Mouse (Mus musculus) kidney, postnatal 0 days (tissue): ENCODE results near the gene Txndc9. TPM values are rescaled to one million over a fixed set of nuclear protein-coding genes. Genes with fewer than 3 reads are reported as not detected.

Experiments used
- ATAC-seq: fragments of 200-750 bp; cut with Nextera tagmentation; replicated peaks from 2 replicates; pipeline ENCODE4 v1.8.0; 2017; ENCODE audit warnings: low read depth, moderate number of reproducible peaks, moderate TSS enrichment, moderate library complexity; ENCODE audit not compliant: low FRiP score
- DNase-seq: peaks from one replicate; pipeline ENCODE4 v3.0.0-alpha.2; 2016; ENCODE audit warnings: low spot score
- H3K27ac ChIP-seq: fragments of 300-500 bp; sonication (generic); 2 replicates; pipeline ENCODE4 v1.5.1; 2014; ENCODE audit warnings: mild to moderate bottlenecking
- H3K27me3 ChIP-seq: fragments of 300-500 bp; sonication (generic); 2 replicates; pipeline ENCODE4 v1.6.1; 2014; ENCODE audit warnings: low read length, mixed read lengths; ENCODE audit not compliant: insufficient read depth
- H3K36me3 ChIP-seq: fragments of 300-500 bp; sonication (generic); 2 replicates; pipeline ENCODE4 v1.6.1; 2014; ENCODE audit warnings: low read length, mixed read lengths; ENCODE audit not compliant: insufficient read depth
- H3K4me1 ChIP-seq: fragments of 300-500 bp; sonication (generic); replicated peaks from 2 replicates; pipeline ENCODE4 v1.6.1; 2014; ENCODE audit warnings: antibody characterized with exemption, low read length, mixed read lengths; ENCODE audit not compliant: insufficient read depth
- H3K4me2 ChIP-seq: fragments of 300-500 bp; sonication (generic); 2 replicates; pipeline ENCODE4 v1.6.1; 2014; ENCODE audit warnings: mild to moderate bottlenecking, low read length, moderate library complexity, mixed read lengths
- H3K4me3 ChIP-seq: fragments of 300-500 bp; sonication (generic); replicated peaks from 2 replicates; pipeline ENCODE4 v1.5.1; 2014; ENCODE audit warnings: low read depth, low read length
- H3K9ac ChIP-seq: fragments of 300-500 bp; sonication (generic); 2 replicates; pipeline ENCODE4 v1.6.1; 2014; ENCODE audit warnings: low read depth, low read length
- H3K9me3 ChIP-seq: fragments of 300-500 bp; sonication (generic); replicated peaks from 2 replicates; pipeline ENCODE4 v1.6.1; 2016; ENCODE audit warnings: low read length, inconsistent platforms, mixed read lengths
- CTCF ChIP-seq: IDR thresholded peaks from 2 replicates; pipeline ENCODE4 v1.5.1; 2016; ENCODE audit warnings: antibody characterized with exemption, low read depth, mild to moderate bottlenecking, moderate library complexity
- WGBS: fragments of 180-500 bp; shearing (Covaris S2); extraction: QIAGEN DNeasy Blood & Tissue Kit; methylation state at CpG from one replicate; pipeline ENCODE4 v1.1.7; 2014; 5-methylcytosine and 5-hydroxymethylcytosine counted together
- polyA plus RNA-seq: library from polyadenylated mRNA; unstranded; fragments of >200 nt; fragmentation: Nextera tagmentation; extraction: Ambion mirVana; gene quantifications from 2 replicates; pipeline ENCODE4 v1.2.1, GENCODE M21; 2015

The Txndc9 gene
- polyA plus RNA-seq = 135 and 140 TPM in 2 replicates

DNA sequence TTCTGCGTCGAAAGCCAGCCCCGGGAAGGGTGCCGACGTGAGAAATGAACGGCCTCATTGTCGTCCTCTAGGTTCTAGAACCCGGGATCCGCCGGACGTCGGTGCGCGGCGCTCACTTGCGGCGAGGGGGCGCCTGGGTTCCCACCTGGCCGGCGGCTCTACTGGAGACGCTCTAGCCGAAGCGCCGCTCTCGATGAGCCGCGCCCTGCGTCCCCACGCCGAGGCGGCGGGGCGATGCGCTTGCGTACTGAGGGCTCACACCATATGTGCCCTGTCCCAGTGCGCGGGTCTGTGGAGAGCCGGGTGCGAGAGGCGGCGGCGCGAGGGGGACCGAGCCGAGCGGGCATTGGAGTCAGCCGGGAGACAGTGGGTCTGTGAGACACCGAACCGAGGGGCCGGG, at the start of gene Txndc9, which contains the start of gene Eif5b:
Txndc9 (minus strand) TSS at position 27 of the 400 bp plus-strand sequence.
Eif5b (plus strand) TSS at position 144 of the 400 bp plus-strand sequence.
- Histone ChIP-seq H3K9ac (peak within 1 kb of the TSS; percentile 96), H3K27ac (peak within 1 kb of the TSS; percentile 97), H3K4me2 (peak within 1 kb of the TSS; percentile 88), H3K9me3 (no peaks in the 10 kb centered on the region), H3K36me3 (peaks cover 25% of the 10 kb centered on the region), H3K27me3 (no peaks in the 10 kb centered on the region), H3K4me1 (0 out of 2 replicates have a peak, but pooled peaks cover 14% of the 10 kb centered on the region), H3K4me3 (peak within 1 kb of the TSS; percentile 95)
- DNase-seq (peak; percentile 95), ATAC-seq (peak; percentile 92)
- TF ChIP-seq CTCF = peak; percentile 64
- WGBS = under 1% methylated on average over 50 of the region's 50 CpGs

DNA sequence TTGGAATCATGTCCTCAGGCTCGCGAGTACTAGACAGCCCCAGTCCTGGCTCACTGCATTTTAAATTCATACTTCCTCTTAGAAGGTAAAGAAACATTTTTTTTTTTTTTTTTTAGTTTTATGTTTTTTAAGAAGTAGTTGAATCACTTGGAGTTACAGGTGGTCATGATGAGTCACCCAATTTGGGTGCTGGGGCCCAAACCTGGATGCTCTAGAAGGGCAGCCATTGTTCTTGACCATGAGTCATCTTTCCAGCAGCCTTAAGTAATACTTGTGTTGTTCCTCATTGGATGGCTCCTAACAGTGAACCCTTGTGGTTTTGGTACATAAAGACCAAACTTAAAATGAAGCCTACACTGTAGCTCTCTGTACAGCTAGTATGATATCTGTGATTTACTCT, 41.2 kb upstream of the Txndc9 start:
- TF ChIP-seq CTCF = no peak
- H3K27me3 ChIP-seq = no peaks in the 10 kb centered on the region
- ATAC-seq = no peak
- DNase-seq = no peak
- no peak overlapping the region for H3K9ac ChIP-seq
- no peak overlapping the region for H3K4me3 ChIP-seq
- WGBS = 95% methylated on average over 2 of the region's 2 CpGs
- no peaks in the 10 kb centered on the region for H3K4me1 ChIP-seq
- H3K9me3 ChIP-seq = no peaks in the 10 kb centered on the region
- H3K27ac ChIP-seq = no peak overlapping the region
- H3K36me3 ChIP-seq = peaks cover 55% of the 10 kb centered on the region
- H3K4me2 ChIP-seq = no peak overlapping the region

DNA sequence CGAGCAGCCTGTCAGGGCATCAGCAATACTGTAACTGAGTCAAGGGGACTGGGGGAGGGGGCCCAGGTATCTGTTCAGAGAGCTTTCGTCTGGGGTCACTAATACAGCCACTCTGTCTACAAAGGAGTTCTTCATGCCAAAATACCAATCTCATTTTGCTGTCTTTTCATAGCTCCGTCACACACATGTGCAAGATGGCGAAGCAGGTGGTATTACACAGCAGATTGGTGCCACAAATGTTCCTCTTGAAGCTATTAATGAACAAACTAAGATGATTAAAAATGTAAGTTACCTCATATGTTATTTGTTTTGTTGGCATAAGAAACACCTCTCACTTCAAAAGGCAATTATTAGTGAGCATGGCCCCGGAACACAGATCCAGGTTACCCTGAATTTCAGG, 39.7 kb upstream of the Txndc9 start:
- Histone ChIP-seq H3K9me3 (no peaks in the 10 kb centered on the region), H3K27me3 (no peaks in the 10 kb centered on the region), H3K36me3 (peaks cover 57% of the 10 kb centered on the region), H3K9ac (no peak overlapping the region), H3K27ac (no peak overlapping the region), H3K4me3 (no peak overlapping the region), H3K4me2 (no peak overlapping the region), H3K4me1 (no peaks in the 10 kb centered on the region)
- TF ChIP-seq CTCF = no peak
- DNase-seq = no peak
- 92% methylated on average over 5 of the region's 5 CpGs for WGBS
- ATAC-seq = no peak

DNA sequence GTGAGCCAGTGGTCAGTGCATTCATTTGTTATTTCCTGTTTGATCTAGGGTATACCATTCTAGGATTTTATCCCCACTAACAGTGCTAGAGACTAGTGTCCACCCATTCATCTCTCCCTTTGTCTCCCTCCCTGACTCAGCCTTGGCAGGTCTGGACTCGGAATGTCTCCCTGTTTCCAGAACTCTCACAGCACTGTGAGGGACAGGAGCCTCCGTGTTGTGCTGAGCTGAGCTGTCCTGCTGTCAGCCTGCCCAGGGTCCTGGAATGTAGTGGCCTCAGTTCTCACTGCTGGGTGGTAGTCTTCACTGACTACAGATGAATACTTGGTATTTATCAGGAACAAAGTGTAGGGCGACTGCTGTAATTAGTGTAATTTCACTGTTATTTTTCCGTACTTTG, 37.8 kb upstream of the Txndc9 start:
- no peak overlapping the region for H3K27ac ChIP-seq
- H3K4me1 ChIP-seq = no peaks in the 10 kb centered on the region
- H3K4me3 ChIP-seq = no peak overlapping the region
- ATAC-seq = no peak
- TF ChIP-seq CTCF = no peak
- peaks cover 54% of the 10 kb centered on the region for H3K36me3 ChIP-seq
- DNase-seq = no peak
- no peak overlapping the region for H3K4me2 ChIP-seq
- WGBS = 90% methylated on average over 4 of the region's 4 CpGs
- H3K9ac ChIP-seq = no peak overlapping the region
- H3K9me3 ChIP-seq = no peaks in the 10 kb centered on the region
- no peaks in the 10 kb centered on the region for H3K27me3 ChIP-seq

DNA sequence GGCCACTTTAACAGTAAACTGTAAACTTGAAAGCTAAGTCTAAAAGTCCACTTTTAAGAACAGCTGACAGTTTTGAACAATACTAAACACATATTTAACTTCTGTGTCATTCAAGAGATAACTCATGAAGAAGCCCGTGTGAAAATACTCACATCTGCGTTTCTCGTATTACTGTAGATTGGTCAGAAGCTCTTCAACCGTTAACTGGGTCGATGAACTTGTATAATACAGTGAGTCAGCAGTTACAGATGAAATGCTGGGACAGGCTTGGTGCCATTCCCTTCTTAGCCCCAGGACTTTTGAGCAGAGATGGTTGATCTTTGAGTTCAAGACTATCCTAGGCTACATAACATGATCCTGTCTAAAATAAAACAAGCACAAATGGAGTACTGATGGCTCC, 33.7 kb upstream of the Txndc9 start:
- 78% methylated on average over 5 of the region's 5 CpGs for WGBS
- TF ChIP-seq CTCF = no peak

DNA sequence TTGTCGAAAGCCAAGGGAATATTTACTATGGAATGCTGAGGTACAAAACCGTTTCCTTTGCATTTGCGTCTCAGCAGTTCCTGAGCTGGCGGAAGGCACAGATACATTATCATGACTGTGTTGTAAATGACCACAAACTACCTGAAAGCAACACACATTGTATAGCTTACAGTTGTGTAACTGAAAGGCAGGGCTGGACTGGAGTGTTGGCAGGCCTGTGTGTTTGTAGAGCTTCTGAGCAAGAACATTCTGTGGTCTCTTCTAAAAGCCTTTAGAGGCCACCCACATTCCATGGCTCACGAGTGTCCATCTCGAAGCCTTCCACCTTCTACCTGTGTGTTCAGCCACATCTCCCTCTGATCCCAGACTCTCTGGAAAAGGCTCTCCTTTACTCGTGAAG, 29.6 kb upstream of the Txndc9 start:
- Histone ChIP-seq H3K36me3 (peaks cover 26% of the 10 kb centered on the region), H3K4me2 (no peak overlapping the region), H3K4me1 (no peaks in the 10 kb centered on the region), H3K27ac (no peak overlapping the region), H3K27me3 (no peaks in the 10 kb centered on the region), H3K9me3 (no peaks in the 10 kb centered on the region), H3K9ac (no peak overlapping the region), H3K4me3 (no peak overlapping the region)
- ATAC-seq (no peak), DNase-seq (no peak)
- WGBS = 91% methylated on average over 7 of the region's 7 CpGs
- no peak for TF ChIP-seq CTCF

More for the DNA sequence above, 33.7 kb upstream of the Txndc9 start:
- no peak overlapping the region for H3K9ac ChIP-seq
- no peak overlapping the region for H3K4me3 ChIP-seq
- no peaks in the 10 kb centered on the region for H3K27me3 ChIP-seq
- DNase-seq (no peak), ATAC-seq (no peak)
- H3K4me2 ChIP-seq = no peak overlapping the region
- H3K27ac ChIP-seq = no peak overlapping the region
- H3K36me3 ChIP-seq = peaks cover 34% of the 10 kb centered on the region
- H3K4me1 ChIP-seq = no peaks in the 10 kb centered on the region
- H3K9me3 ChIP-seq = no peaks in the 10 kb centered on the region
